Mouse (Mus musculus) heart, adult 8-10 months (tissue): Measurements from ENCODE around the gene Abcd1. TPM values are rescaled to one million over a fixed set of nuclear protein-coding genes. Genes with fewer than 3 reads are reported as not detected.
"Not testable (repeated sequence)": the region's sequence is repeated elsewhere in the genome, so short reads cannot be mapped to it uniquely, and the experiment has no call there.

ENCODE experiments used
- DNase-seq: peaks from one replicate; pipeline ENCODE4 v3.0.0; 2022; ENCODE audit warnings: low spot score
- total RNA-seq, 4 experiments: library from RNA; stranded (reverse); gene quantifications; 2 replicates each; pipeline ENCODE4 v1.2.4; 2022

Abcd1 gene
- total RNA-seq, 4 experiments from 2014 or later = 26.6 to 29.7 (median 28.2) TPM

GRCm38 (mm10) chrX:73739841-73740240 lies 23.4 kb downstream of the Abcd1 start:
- not testable (repeated sequence) for DNase-seq

GRCm38 (mm10) chrX:73744774-73745481 lies 28.5 kb downstream of the Abcd1 start:
- DNase-seq = no peak

- no peak for DNase-seq
Measured at GRCm38 (mm10) chrX:73748977-73749376, 32.6 kb downstream of the Abcd1 start.

- no peak for DNase-seq
Measured at GRCm38 (mm10) chrX:73756334-73757140, 40.1 kb downstream of the Abcd1 start, which contains the start of gene Plxnb3. Gene Plxnb3, plus strand, starts transcription at chrX:73757090.

GRCm38 (mm10) chrX:73758611-73759290 lies 42.4 kb downstream of the Abcd1 start:
- DNase-seq = no peak

- peak; percentile 51 for DNase-seq
Measured at GRCm38 (mm10) chrX:73765311-73765710, 48.9 kb downstream of the Abcd1 start.

- DNase-seq = no peak
Measured at GRCm38 (mm10) chrX:73767267-73767666, 50.9 kb downstream of the Abcd1 start.

- DNase-seq = peak; percentile 32
Measured at GRCm38 (mm10) chrX:73774168-73774760, 57.9 kb downstream of the Abcd1 start, which contains the start of gene Srpk3. Gene Srpk3, plus strand, starts transcription at chrX:73774405.

- no peak for DNase-seq
Measured at GRCm38 (mm10) chrX:73774802-73775483, 58.5 kb downstream of the Abcd1 start.

- no peak for DNase-seq
Measured at GRCm38 (mm10) chrX:73782227-73782626, 65.8 kb downstream of the Abcd1 start.

- no peak for DNase-seq
Measured at GRCm38 (mm10) chrX:73785666-73786065, 69.3 kb downstream of the Abcd1 start.

GRCm38 (mm10) chrX:73786364-73787224 lies 70.2 kb downstream of the Abcd1 start, which contains the start of the genes Idh3g and Ssr4:
Gene Idh3g, minus strand, starts transcription at chrX:73786897.
Gene Ssr4, plus strand, starts transcription at chrX:73787028.
- DNase-seq = peak; percentile 95

GRCm38 (mm10) chrX:73787225-73787558 lies 70.8 kb downstream of the Abcd1 start:
- no peak for DNase-seq

Other genes starting within 250 kb of the Abcd1 start
- 100 to 1,000 TPM; 152 to 198 (median 182) TPM for gene Bgn, start 233.0 kb upstream of the Abcd1 start, total RNA-seq
- gene Atp2b3, start 213.5 kb upstream of the Abcd1 start, total RNA-seq = under 1 TPM; 0.16 to 0.53 (median 0.21) TPM
- gene Dusp9, start 77.2 kb upstream of the Abcd1 start, total RNA-seq = under 1 TPM in 1 of 4 experiments, not detected in 3; 0.19 TPM
- gene Pnck, start 56.5 kb upstream of the Abcd1 start, total RNA-seq = 1 to 10 TPM; 5.2 to 9.5 (median 8.1) TPM
- gene Slc6a8, start 43.4 kb upstream of the Abcd1 start, total RNA-seq = 100 to 1,000 TPM; 157 to 195 (median 180) TPM
- gene Bcap31, start 422 bp upstream of the Abcd1 start, total RNA-seq = 10 to 100 TPM; 65.8 to 86.6 (median 78.8) TPM
- gene Plxnb3, start 40.5 kb downstream of the Abcd1 start, total RNA-seq = 1 to 10 TPM; 1.6 to 1.9 (median 1.7) TPM
- gene Srpk3, start 57.8 kb downstream of the Abcd1 start, total RNA-seq = 10 to 100 TPM; 23.9 to 31.6 (median 30.8) TPM
- gene Idh3g, start 70.3 kb downstream of the Abcd1 start, total RNA-seq = 100 to 1,000 TPM; 702 to 775 (median 723) TPM
- 10 to 100 TPM; 75.9 to 94.2 (median 84.8) TPM for gene Ssr4, start 70.4 kb downstream of the Abcd1 start, total RNA-seq
- gene Pdzd4, start 108.4 kb downstream of the Abcd1 start, total RNA-seq = 1 to 10 TPM; 1.2 to 1.7 (median 1.6) TPM
- not detected for gene Avpr2, start 175.5 kb downstream of the Abcd1 start, total RNA-seq
- gene L1cam, start 179.5 kb downstream of the Abcd1 start, total RNA-seq = 1 to 10 TPM; 3.3 to 5.3 (median 4.2) TPM
- gene Arhgap4, start 205.3 kb downstream of the Abcd1 start, total RNA-seq = 1 to 10 TPM in 2 of 4 experiments, under 1 TPM in 2; 0.47 to 2.9 (median 1.3) TPM
- gene Naa10, start 205.3 kb downstream of the Abcd1 start, total RNA-seq = 10 to 100 TPM; 46.4 to 59.7 (median 56.5) TPM
- 1 to 10 TPM; 4.9 to 7.5 (median 6.1) TPM for gene Renbp, start 214.3 kb downstream of the Abcd1 start, total RNA-seq
- 10 to 100 TPM; 36.7 to 39.7 (median 39.7) TPM for gene Hcfc1, start 249.8 kb downstream of the Abcd1 start, total RNA-seq